Mouse (Mus musculus): Measurements from ENCODE around the gene Eif4g3.
A peak's percentile ranks its signal among the peaks of the same experiment; 100 is the strongest.

Gene Eif4g3

DNA sequence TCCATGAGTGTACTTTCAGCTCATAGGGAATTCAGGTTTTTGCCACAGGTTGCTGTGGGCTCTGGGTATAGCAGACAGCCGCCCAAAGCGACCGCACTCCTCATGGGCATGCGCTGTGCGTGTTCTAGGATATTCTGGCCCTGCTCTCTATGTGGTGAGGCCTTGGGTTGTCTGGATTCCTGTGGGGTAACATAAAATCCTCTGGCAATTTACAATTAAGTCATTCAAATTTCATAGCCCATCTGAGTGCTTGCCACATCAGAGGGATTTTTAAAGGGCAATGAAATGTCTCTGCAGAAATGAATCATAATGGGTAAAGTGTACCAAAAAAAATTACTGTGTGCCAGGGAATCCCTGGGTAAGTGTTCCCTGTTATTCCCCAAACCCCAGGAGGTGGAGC is 3.4 kb upstream of the Eif4g3 start:
- DNase-seq (ENCODE audit: low read depth, low spot score): peak; percentile 8

DNA sequence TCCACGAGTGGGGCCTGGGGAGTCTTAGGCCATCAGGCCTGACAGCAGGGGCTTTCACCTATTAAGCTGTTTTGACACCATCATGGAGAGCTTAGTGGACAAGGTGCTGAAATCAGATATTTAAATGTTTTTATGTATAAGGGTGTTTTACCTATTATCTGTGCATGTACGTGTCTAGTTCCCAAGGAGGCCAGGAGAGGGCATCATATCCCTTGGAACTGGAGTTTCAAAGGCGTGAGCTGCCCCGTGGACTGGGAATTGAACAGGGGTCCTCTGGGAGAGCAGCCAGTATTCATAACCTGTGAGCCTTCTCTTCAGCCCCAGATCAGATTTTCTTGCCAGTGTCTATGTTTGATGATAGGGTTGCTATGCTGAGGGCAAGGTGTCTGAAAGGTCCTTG is 2.4 kb upstream of the Eif4g3 start:
- DNase-seq (ENCODE audit: low read depth, low spot score): no peak

DNA sequence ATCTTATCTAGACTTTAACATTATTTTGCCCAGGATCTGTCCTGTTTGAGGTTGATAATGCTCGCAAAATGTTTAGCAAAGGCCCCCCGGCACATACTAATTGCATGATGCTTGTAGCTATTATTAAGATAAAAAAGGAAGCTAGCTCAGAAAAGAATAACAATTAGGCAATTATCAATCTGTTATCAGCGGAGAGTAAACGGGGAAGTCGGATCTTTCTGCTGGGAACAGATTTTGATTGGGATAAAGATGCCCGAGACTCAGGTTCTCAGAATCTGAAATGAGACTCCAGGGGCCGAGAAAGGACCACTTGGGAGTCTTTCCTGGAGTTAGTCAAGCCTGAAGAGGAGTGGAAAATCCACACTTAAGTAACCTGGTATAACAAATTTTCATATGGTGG is 1.6 kb upstream of the Eif4g3 start:
- no peak for DNase-seq (ENCODE audit: low read depth, low spot score)

DNA sequence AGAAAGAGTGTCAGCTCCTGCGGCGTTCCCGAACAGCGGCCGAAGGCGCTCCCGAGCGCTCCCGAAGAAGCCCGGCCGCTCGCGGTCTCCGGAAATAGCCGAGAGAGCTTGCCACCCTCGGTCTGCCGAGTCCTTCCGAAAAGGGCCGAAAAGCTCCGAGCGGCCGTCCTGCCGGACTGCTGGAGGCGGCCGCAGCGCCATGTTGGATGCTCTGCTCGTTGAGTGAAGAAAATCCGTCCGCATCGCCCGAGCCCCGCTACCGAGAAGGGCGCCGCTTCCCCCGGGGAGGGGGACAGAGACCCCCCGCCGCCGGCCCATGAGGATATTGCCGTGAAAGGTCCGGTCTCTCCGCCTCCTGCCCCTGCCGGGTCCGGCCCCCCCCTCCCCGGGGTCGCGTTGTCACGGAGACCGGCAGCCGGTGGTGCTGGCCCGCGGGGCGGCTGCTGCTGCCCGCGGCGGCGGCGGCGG is 503 bp downstream of the Eif4g3 start:
- DNase-seq (ENCODE audit: low read depth, low spot score): peak; percentile 52

- DNase-seq (ENCODE audit: low read depth, low spot score): peak; percentile 17
Observed at GRCm38 (mm10) chr4:137993821-137994561, 1.2 kb downstream of the Eif4g3 start.

DNA sequence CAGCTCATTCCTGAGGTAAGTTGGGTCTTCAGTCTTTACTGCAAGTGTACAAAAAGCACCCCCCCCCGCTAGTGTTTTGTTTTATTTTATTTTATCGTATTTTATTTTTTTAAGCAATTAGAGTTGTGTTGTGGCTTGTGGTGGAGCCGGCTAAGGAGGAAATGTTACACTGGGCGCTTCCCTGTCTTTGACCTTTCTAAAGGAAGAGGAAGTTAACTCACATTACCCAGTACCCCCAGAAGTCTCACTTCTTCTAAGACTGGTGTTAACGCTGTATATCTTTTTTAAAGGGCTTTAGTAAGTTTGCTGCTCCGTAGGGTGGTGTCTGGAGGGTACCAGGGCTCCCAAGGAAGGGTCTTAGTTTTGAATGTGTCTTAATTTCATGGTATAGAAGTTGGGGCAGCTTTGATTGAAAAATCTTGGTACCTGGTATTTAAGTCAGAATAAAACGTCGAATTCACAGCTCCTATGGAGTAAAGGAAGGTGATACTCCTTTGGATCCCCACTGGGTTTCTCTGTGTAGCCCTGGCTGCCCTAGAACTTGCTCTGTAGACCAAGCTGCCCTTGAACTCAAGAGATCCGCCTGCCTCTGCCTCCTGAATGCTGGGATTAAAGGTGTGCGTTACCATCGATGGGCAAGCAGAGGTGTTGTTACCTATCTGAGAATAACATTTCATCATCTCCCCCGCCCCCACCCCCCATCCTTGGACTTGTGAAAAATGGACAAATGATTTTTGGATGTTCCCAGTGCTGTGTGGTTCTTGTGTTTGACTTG is 1.9 kb downstream of the Eif4g3 start:
- no peak for DNase-seq (ENCODE audit: low read depth, low spot score)

- no peak for DNase-seq (ENCODE audit: low read depth, low spot score)
Observed at GRCm38 (mm10) chr4:137995399-137995798, 2.6 kb downstream of the Eif4g3 start.

- DNase-seq (ENCODE audit: low read depth, low spot score): no peak
Observed at GRCm38 (mm10) chr4:137998232-137998631, 5.4 kb downstream of the Eif4g3 start.

GRCm38 (mm10) chr4:138000682-138001081 is 7.9 kb downstream of the Eif4g3 start:
- DNase-seq (ENCODE audit: low read depth, low spot score): no peak

GRCm38 (mm10) chr4:138003909-138004610 is 11.2 kb downstream of the Eif4g3 start:
- no peak for DNase-seq (ENCODE audit: low read depth, low spot score)

GRCm38 (mm10) chr4:138005781-138006180 is 13.0 kb downstream of the Eif4g3 start:
- no peak for DNase-seq (ENCODE audit: low read depth, low spot score)

DNA sequence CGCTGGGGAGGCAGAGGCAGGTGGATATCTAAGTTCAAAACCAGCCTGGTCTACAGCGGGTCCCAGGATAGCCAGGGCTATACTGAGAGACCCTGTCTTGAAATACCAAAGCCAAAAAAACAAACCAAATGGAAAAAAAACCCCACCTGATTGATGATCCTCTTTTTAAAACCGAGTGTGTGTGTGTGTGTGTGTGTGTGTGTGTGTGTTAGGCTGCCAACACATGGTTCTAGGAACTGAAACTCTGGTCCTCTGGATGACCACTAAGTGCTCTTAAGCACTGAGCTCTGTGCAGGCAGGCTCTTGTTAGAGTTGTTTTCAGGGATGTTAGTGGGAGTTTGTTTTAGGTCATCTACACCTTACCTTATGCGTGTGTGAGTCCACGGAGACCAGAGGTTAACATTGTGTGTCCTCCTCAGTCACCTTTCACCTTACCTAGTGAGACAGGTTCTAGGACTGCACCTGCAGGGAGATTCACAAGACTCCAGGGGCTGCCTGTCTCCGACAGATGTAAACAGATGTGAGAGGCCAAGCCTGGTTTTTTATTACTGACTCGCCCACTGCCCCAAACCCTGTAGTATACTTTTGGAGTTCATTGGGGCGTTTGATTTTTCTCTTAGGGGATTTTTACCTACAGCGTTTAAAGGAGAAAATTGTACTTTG is 14.3 kb downstream of the Eif4g3 start:
- no peak for DNase-seq (ENCODE audit: low read depth, low spot score)

DNA sequence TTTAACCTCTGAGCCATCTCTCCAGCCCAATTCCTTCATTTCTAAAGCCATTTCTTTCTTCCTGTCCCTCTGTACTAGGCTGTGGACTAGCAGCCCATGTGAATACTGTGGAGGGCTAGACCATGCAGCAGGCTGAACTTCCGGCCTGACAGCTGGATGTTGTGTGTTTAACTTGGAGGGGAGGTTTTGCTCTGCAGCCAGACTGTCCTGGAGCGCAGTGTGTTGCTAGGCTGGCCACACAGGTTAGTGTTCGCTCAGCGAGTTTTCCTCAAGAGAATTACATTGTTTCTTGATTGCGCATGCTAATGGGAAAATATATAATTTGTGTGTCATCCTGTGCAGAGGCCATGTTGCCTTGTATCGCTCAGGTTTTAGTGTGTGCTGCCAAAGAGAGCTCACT is 15.8 kb downstream of the Eif4g3 start:
- DNase-seq (ENCODE audit: low read depth, low spot score): no peak

DNA sequence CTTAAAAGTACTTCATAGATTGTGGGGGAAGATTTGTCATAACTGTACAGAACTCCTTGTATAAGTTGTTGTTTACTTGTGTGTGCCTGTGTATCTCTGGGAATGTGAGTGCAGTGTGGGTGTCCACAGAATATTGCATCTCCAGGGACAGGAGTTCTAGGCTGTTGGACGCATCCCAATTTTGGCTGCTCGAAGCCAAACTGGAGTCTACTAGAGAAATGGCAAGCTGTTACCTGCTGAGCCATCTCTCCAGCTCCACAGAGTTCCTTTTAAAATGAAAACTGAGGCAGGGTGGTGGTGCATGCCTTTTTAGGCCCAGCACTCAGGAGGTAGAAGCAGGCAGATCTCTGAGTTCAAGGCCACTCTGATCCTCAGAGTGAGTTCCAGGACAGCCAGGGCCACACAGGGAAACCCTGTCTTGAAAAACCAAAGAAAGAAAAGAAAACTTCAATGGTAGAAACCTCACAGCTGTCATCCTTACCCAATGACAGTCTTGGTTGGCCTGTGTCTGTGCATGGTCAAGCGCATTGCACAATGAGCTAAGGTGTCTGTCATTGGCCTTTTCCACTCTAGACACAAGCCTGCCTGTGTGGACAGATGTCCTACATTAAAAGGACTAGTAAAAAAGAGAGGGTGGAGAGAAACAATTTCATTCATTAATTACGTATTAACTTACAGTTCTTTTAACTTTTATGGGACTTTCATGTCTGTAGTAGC is 17.1 kb downstream of the Eif4g3 start:
- DNase-seq (ENCODE audit: low read depth, low spot score): no peak

- DNase-seq (ENCODE audit: low read depth, low spot score): no peak
Observed at GRCm38 (mm10) chr4:138013723-138014479, 21.1 kb downstream of the Eif4g3 start.

GRCm38 (mm10) chr4:138015966-138016365 is 23.1 kb downstream of the Eif4g3 start:
- no peak for DNase-seq (ENCODE audit: low read depth, low spot score)

DNA sequence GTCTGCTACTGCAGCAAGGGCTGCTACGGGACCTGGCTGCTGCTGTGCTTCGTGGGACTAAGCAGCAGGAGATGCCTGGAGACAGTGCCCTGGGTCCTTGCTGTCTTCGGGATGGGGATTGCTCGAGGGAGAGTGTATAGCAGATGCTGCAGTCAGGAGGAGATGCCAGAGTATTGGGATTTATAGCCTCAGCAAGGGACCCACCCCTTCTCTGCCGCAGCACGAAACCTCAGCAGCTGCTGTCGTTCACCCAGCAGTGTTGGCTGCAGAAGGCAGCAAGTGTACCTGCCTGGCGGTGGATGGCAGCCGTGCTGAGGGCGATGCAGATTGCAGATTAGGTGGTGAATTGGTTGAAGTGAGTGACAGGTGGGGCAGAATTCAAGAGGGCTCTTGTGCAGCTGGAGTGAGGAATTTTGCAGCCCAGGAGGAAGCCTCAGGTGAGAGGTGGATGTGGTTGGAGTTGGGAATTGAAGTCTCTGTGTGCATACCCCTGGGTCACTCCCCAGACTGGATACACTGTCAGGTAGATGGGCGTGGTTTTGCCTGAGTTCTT is 24.3 kb downstream of the Eif4g3 start:
- no peak for DNase-seq (ENCODE audit: low read depth, low spot score)

- DNase-seq (ENCODE audit: low read depth, low spot score): no peak
Observed at GRCm38 (mm10) chr4:138018011-138018410, 25.2 kb downstream of the Eif4g3 start.

GRCm38 (mm10) chr4:138020231-138020630 is 27.4 kb downstream of the Eif4g3 start:
- no peak for DNase-seq (ENCODE audit: low read depth, low spot score)

DNA sequence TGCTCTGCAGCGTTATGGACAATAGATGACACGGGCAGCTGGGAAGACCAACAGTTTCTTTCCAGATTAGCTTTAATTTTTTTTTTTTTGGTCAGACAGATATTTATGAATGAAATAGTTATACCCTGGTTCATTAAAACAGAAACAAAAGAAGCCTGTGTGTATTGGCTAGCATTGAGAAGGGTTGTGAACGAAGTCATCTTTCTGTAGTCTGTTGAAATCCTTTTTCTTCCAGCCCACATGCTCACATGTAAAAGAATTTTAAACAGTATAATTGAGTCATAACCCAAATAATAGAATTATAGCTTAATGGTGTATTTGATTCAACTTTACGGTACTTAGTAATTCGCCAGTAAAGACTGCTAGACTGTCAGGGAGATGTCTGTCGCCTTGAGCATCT is 28.8 kb downstream of the Eif4g3 start:
- DNase-seq (ENCODE audit: low read depth, low spot score): no peak

Data from 3T3-L1 (cell line).